Mouse (Mus musculus) hindbrain, postnatal 0 days (tissue): Measurements from ENCODE around the gene Arhgef19. TPM values are rescaled to one million over a fixed set of nuclear protein-coding genes. Genes with fewer than 3 reads are reported as not detected.

Source experiments
- ATAC-seq: fragments of 200-750 bp; cut with Nextera tagmentation; 2 replicates; pipeline ENCODE4 v1.8.0; 2017; ENCODE audit warnings: mild to moderate bottlenecking, moderate TSS enrichment, moderate library complexity
- DNase-seq: peaks from one replicate; pipeline ENCODE4 v3.0.0-alpha.2; 2015; ENCODE audit warnings: low spot score
- H3K27ac ChIP-seq: fragments of 300-500 bp; sonication (generic); 2 replicates; pipeline ENCODE4 v1.5.1; 2014; ENCODE audit warnings: mild to moderate bottlenecking
- H3K27me3 ChIP-seq: fragments of 300-500 bp; sonication (generic); 2 replicates; pipeline ENCODE4 v1.6.1; 2014; ENCODE audit warnings: low read length, mixed read lengths; ENCODE audit not compliant: insufficient read depth
- H3K36me3 ChIP-seq: fragments of 300-500 bp; sonication (generic); 2 replicates; pipeline ENCODE4 v1.6.1; 2014; ENCODE audit warnings: low read length, mixed read lengths; ENCODE audit not compliant: insufficient read depth
- H3K4me1 ChIP-seq: fragments of 300-500 bp; sonication (generic); 2 replicates; pipeline ENCODE4 v1.6.1; 2014; ENCODE audit warnings: antibody characterized with exemption, low read length, mixed read lengths; ENCODE audit not compliant: insufficient read depth
- H3K4me2 ChIP-seq: fragments of 300-500 bp; sonication (generic); 2 replicates; pipeline ENCODE4 v1.6.1; 2014; ENCODE audit warnings: low read depth, mild to moderate bottlenecking, low read length, moderate library complexity, mixed read lengths
- H3K4me3 ChIP-seq: fragments of 300-500 bp; sonication (generic); 2 replicates; pipeline ENCODE4 v1.5.1; 2014; ENCODE audit warnings: low read length
- H3K9ac ChIP-seq: fragments of 300-500 bp; sonication (generic); replicated peaks from 2 replicates; pipeline ENCODE4 v1.6.1; 2014; ENCODE audit warnings: mild to moderate bottlenecking, low read length, moderate library complexity, mixed read lengths
- H3K9me3 ChIP-seq: fragments of 300-500 bp; sonication (generic); 2 replicates; pipeline ENCODE4 v1.6.1; 2016; ENCODE audit warnings: low read length, mixed read lengths
- CTCF ChIP-seq: IDR thresholded peaks from 2 replicates; pipeline ENCODE4 v1.5.1; 2016; ENCODE audit warnings: antibody characterized with exemption, control low read depth, low read depth
- WGBS: fragments of 180-500 bp; shearing (Covaris S2); extraction: QIAGEN DNeasy Blood & Tissue Kit; methylation state at CpG from one replicate; pipeline ENCODE4 v1.1.7; 2014; 5-methylcytosine and 5-hydroxymethylcytosine counted together
- polyA plus RNA-seq: library from polyadenylated mRNA; unstranded; fragments of >200 nt; fragmentation: Nextera tagmentation; extraction: Ambion mirVana; gene quantifications from 2 replicates; pipeline ENCODE4 v1.2.1, GENCODE M21; 2015
- total RNA-seq: library from RNA; depleted of rRNA; stranded (reverse); fragments of >200 nt; gene quantifications from 2 replicates; pipeline ENCODE4 v1.2.3, GENCODE M21; 2014

Gene Arhgef19
- total and polyA plus RNA-seq, 2 experiments from 2014 or later = 1.2 TPM

GRCm38 (mm10) chr4:141202192-141202591 is 37.1 kb upstream of the Arhgef19 start:
- no peak for TF ChIP-seq CTCF
- H3K27me3 ChIP-seq = no peaks in the 10 kb centered on the region
- no peak overlapping the region for H3K4me2 ChIP-seq
- no peak overlapping the region for H3K4me3 ChIP-seq
- no peaks in the 10 kb centered on the region for H3K4me1 ChIP-seq
- H3K9ac ChIP-seq = no peak overlapping the region
- no peak for DNase-seq
- no peaks in the 10 kb centered on the region for H3K9me3 ChIP-seq
- 91% methylated on average over 6 of the region's 6 CpGs for WGBS
- ATAC-seq = no peak
- H3K36me3 ChIP-seq = peaks cover 36% of the 10 kb centered on the region
- H3K27ac ChIP-seq = no peak overlapping the region

DNA sequence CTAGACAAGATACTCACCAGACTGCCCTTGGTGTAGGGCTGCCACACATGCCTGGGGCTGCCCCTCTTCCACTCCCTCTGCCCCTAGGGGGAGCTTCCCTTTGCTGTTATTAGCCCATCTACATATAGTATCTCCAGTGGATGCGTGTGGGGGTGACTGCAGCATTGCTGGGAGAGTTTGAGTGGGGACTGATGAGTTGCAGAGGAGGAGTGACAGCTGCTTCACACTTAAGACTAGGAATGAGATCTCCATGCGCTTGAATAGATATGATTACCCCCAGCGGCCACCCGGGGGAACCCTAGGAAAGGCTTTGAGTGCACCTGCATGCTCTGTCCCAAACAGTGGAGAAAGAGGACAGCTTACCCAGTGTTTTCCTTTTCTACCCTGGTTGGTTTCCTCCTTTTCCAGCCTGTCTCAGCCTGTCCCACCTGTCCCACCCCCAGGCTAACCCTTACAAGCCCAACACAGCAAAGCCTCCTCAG is 34.7 kb upstream of the Arhgef19 start:
- Histone ChIP-seq H3K9ac (no peak overlapping the region), H3K27ac (no peak overlapping the region), H3K4me3 (no peak overlapping the region), H3K36me3 (peaks cover 28% of the 10 kb centered on the region), H3K4me2 (no peak overlapping the region), H3K9me3 (no peaks in the 10 kb centered on the region), H3K4me1 (no peaks in the 10 kb centered on the region), H3K27me3 (no peaks in the 10 kb centered on the region)
- ATAC-seq (no peak), DNase-seq (no peak)
- TF ChIP-seq CTCF = no peak; the same call in 1 of the 2 replicates
- 82% methylated on average over 4 of the region's 4 CpGs for WGBS

GRCm38 (mm10) chr4:141207081-141207480 is 32.2 kb upstream of the Arhgef19 start:
- Histone ChIP-seq H3K27ac (no peak overlapping the region), H3K27me3 (no peaks in the 10 kb centered on the region), H3K9me3 (no peaks in the 10 kb centered on the region), H3K9ac (no peak overlapping the region), H3K4me2 (no peak overlapping the region), H3K4me1 (no peaks in the 10 kb centered on the region), H3K36me3 (peaks cover 9% of the 10 kb centered on the region; the same call in 1 of the 2 replicates), H3K4me3 (no peak overlapping the region)
- WGBS = 92% methylated on average over 5 of the region's 5 CpGs
- ATAC-seq (no peak), DNase-seq (no peak)
- no peak for TF ChIP-seq CTCF

- ATAC-seq (peak; percentile 19; the same call in 1 of the 2 replicates), DNase-seq (no peak)
- no peak for TF ChIP-seq CTCF
- Histone ChIP-seq H3K4me1 (0 out of 2 replicates have a peak, but pooled peaks cover 4% of the 10 kb centered on the region), H3K9me3 (no peaks in the 10 kb centered on the region), H3K27ac (peak overlapping the region; percentile 66), H3K27me3 (no peaks in the 10 kb centered on the region), H3K4me3 (peak overlapping the region; percentile 31), H3K9ac (peak overlapping the region; percentile 21; the same call in 1 of the 2 replicates), H3K4me2 (peak overlapping the region; percentile 55), H3K36me3 (no peaks in the 10 kb centered on the region)
- WGBS = 73% methylated on average over 14 of the region's 14 CpGs
Observed at GRCm38 (mm10) chr4:141210524-141211219, 28.6 kb upstream of the Arhgef19 start.

- WGBS = 95% methylated on average over 4 of the region's 4 CpGs
- Histone ChIP-seq H3K27ac (no peak overlapping the region), H3K27me3 (no peaks in the 10 kb centered on the region), H3K4me3 (no peak overlapping the region), H3K4me1 (0 out of 2 replicates have a peak, but pooled peaks cover 4% of the 10 kb centered on the region), H3K9ac (no peak overlapping the region), H3K9me3 (no peaks in the 10 kb centered on the region), H3K4me2 (no peak overlapping the region), H3K36me3 (no peaks in the 10 kb centered on the region)
- TF ChIP-seq CTCF = no peak
- ATAC-seq = no peak
- DNase-seq = no peak
Observed at GRCm38 (mm10) chr4:141211646-141212045, 27.7 kb upstream of the Arhgef19 start.

- DNase-seq (no peak), ATAC-seq (no peak)
- H3K9me3 ChIP-seq = no peaks in the 10 kb centered on the region
- H3K4me2 ChIP-seq = no peak overlapping the region; the same call in 1 of the 2 replicates
- no peaks in the 10 kb centered on the region for H3K36me3 ChIP-seq
- no peak for TF ChIP-seq CTCF
- no peak overlapping the region for H3K9ac ChIP-seq
- WGBS = 67% methylated on average over 9 of the region's 9 CpGs
- no peak overlapping the region for H3K4me3 ChIP-seq
- 0 out of 2 replicates have a peak, but pooled peaks cover 4% of the 10 kb centered on the region for H3K4me1 ChIP-seq
- peak overlapping the region; percentile 32; the same call in 1 of the 2 replicates for H3K27ac ChIP-seq
- no peaks in the 10 kb centered on the region for H3K27me3 ChIP-seq
Observed at GRCm38 (mm10) chr4:141212892-141213291, 26.4 kb upstream of the Arhgef19 start.

GRCm38 (mm10) chr4:141213342-141213741 is 26.0 kb upstream of the Arhgef19 start:
- Histone ChIP-seq H3K27me3 (no peaks in the 10 kb centered on the region), H3K4me2 (peak overlapping the region; percentile 85), H3K36me3 (no peaks in the 10 kb centered on the region), H3K9me3 (no peaks in the 10 kb centered on the region), H3K4me3 (peak overlapping the region; percentile 47), H3K4me1 (0 out of 2 replicates have a peak, but pooled peaks cover 4% of the 10 kb centered on the region), H3K9ac (peak overlapping the region; percentile 48; the same call in 1 of the 2 replicates), H3K27ac (peak overlapping the region; percentile 32; the same call in 1 of the 2 replicates)
- TF ChIP-seq CTCF = no peak
- WGBS = 32% methylated on average over 2 of the region's 2 CpGs
- ATAC-seq (no peak), DNase-seq (no peak)
